Mouse (Mus musculus) midbrain, embryonic 11.5 days (tissue): Measurements from ENCODE around the gene Pdzd2. TPM values are rescaled to one million over a fixed set of nuclear protein-coding genes. Genes with fewer than 3 reads are reported as not detected.

Experiments used
- ATAC-seq: fragments of 200-750 bp; cut with Nextera tagmentation; 2 replicates; pipeline ENCODE4 v1.8.0; 2017; ENCODE audit warnings: moderate TSS enrichment, moderate library complexity; ENCODE audit not compliant: low FRiP score
- DNase-seq: peaks from one replicate; pipeline ENCODE4 v3.0.0; 2015; ENCODE audit warnings: low spot score; ENCODE audit errors: missing footprints
- H3K27ac ChIP-seq: fragments of 300-500 bp; sonication (generic); 2 replicates; pipeline ENCODE4 v1.5.1; 2014; ENCODE audit warnings: low read depth, low read length
- H3K27me3 ChIP-seq: fragments of 300-500 bp; sonication (generic); 2 replicates; pipeline ENCODE4 v1.6.1; 2014; ENCODE audit warnings: mild to moderate bottlenecking, low read length, moderate library complexity, mixed read lengths; ENCODE audit not compliant: control insufficient read depth, insufficient read depth
- H3K36me3 ChIP-seq: fragments of 300-500 bp; sonication (generic); 2 replicates; pipeline ENCODE4 v1.6.1; 2014; ENCODE audit warnings: mild to moderate bottlenecking, low read length, moderate library complexity, mixed read lengths; ENCODE audit not compliant: control insufficient read depth, insufficient read depth
- H3K4me1 ChIP-seq: fragments of 300-500 bp; sonication (generic); 2 replicates; pipeline ENCODE4 v1.6.1; 2014; ENCODE audit warnings: low read length; ENCODE audit not compliant: control insufficient read depth, insufficient read depth
- H3K4me2 ChIP-seq: fragments of 300-500 bp; sonication (generic); 2 replicates; pipeline ENCODE4 v1.6.1; 2014; ENCODE audit warnings: mild to moderate bottlenecking, moderate library complexity
- H3K4me3 ChIP-seq: fragments of 300-500 bp; sonication (generic); 2 replicates; pipeline ENCODE4 v1.5.1; 2014; ENCODE audit warnings: low read depth, low read length
- H3K9ac ChIP-seq: fragments of 300-500 bp; sonication (generic); 2 replicates; pipeline ENCODE4 v1.6.1; 2014; ENCODE audit warnings: low read length
- H3K9me3 ChIP-seq: fragments of 300-500 bp; sonication (generic); 2 replicates; pipeline ENCODE4 v1.6.1; 2016; ENCODE audit warnings: low read length; ENCODE audit not compliant: control insufficient read depth
- WGBS: fragments of 180-500 bp; shearing (Covaris S2); extraction: QIAGEN DNeasy Blood & Tissue Kit; methylation state at CpG from one replicate; pipeline ENCODE4 v1.1.7; 2014; 5-methylcytosine and 5-hydroxymethylcytosine counted together
- polyA plus RNA-seq: library from polyadenylated mRNA; unstranded; fragments of >200 nt; fragmentation: Nextera tagmentation; extraction: Ambion mirVana; gene quantifications from 2 replicates; pipeline ENCODE4 v1.2.1, GENCODE M21; 2014

Pdzd2 gene
- polyA plus RNA-seq, 1 experiment from 2014 or later: 5.2 TPM

DNA sequence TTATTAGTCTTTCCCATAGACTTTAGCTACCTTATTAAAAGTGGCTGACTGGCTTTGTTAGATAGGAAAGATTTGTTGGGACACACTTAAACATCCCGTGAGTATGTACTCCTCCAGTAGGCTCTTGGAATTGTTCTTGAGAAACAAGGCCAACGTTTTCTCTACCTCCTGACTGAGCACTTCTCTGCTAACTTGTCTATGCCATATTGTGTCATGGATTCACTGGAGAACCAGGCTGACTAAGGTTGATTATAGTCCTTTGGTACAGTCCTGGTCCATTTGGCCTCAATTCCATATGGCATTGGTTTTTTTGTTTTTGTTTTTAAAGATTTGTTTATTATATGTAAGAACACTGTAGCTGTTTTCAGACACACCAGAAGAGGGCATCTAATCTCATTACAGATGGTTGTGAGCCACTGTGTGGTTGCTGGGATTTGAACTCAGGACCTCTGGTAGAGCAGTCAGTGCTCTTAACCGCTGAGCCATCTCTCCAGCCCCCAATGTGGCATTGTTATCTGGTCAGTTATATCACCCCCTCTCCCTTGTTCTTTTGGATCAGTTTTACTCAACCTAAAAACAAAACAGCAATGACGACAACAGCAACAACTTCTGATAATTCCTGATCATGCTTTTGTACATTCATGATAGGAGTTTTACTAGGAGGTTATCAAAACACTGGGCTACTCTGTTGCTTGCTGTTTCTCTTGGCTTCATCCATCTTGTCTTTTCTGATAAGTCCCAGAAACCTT is 402.5 kb downstream of the Pdzd2 start:
- DNase-seq: no peak
- 89% methylated on average over 4 of the region's 4 CpGs for WGBS
- H3K27me3 ChIP-seq: no peaks in the 10 kb centered on the region
- H3K9ac ChIP-seq: no peak overlapping the region
- no peak overlapping the region for H3K4me3 ChIP-seq
- H3K4me1 ChIP-seq: peaks cover 9% of the 10 kb centered on the region
- no peak overlapping the region for H3K27ac ChIP-seq
- no peaks in the 10 kb centered on the region for H3K36me3 ChIP-seq
- ATAC-seq: no peak
- H3K9me3 ChIP-seq: no peaks in the 10 kb centered on the region
- no peak overlapping the region for H3K4me2 ChIP-seq

DNA sequence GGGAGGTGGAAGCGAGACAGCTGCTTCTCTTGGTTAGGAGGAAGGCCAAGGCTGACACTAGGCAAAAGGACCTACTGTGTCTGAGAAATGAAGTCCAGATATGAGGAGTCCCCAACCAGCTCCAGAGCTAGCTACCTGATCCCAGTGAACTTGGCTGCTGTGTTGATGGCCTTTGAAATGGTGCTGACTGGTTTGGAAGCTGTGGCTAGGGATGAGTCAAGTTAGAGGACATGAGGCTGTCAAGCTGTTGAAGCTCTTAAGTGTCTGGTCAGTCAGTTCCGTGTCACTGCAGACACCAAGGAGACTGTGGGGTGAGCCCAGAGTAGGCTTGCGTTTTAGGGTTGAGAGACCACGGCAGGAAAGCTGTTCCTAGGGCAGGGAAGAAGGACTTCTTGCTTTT is 405.3 kb downstream of the Pdzd2 start:
- no peak for DNase-seq
- ATAC-seq: no peak
- Histone ChIP-seq H3K9me3 (no peaks in the 10 kb centered on the region), H3K4me3 (no peak overlapping the region), H3K4me1 (no peaks in the 10 kb centered on the region), H3K36me3 (no peaks in the 10 kb centered on the region), H3K27me3 (no peaks in the 10 kb centered on the region), H3K4me2 (no peak overlapping the region), H3K27ac (no peak overlapping the region), H3K9ac (no peak overlapping the region)
- 78% methylated on average over 4 of the region's 4 CpGs for WGBS

DNA sequence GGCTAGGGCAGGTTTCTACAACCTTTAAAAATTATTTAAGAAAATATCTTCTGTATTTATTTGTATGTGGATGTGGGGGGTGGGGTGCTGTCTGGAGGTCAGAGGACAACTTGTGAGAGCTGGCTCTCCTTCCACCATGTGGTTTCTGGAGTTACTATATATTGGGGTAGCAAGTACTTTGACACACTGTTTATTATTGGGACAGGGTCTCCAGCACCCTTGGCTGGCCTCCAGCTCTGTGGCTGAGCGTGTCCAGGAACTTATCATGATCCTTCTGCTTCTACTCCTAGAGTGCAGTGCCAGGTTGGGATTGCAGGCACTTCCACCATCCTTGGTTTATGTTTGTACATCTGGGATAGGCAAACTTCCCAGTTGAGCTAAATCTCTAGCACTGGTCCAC is 408.4 kb downstream of the Pdzd2 start:
- DNase-seq (no peak), ATAC-seq (no peak)
- Histone ChIP-seq H3K9ac (no peak overlapping the region), H3K36me3 (no peaks in the 10 kb centered on the region), H3K9me3 (no peaks in the 10 kb centered on the region), H3K27ac (no peak overlapping the region), H3K4me3 (no peak overlapping the region), H3K4me2 (no peak overlapping the region), H3K27me3 (no peaks in the 10 kb centered on the region), H3K4me1 (no peaks in the 10 kb centered on the region)
- 76% methylated on average over 1 of the region's 1 CpGs for WGBS

DNA sequence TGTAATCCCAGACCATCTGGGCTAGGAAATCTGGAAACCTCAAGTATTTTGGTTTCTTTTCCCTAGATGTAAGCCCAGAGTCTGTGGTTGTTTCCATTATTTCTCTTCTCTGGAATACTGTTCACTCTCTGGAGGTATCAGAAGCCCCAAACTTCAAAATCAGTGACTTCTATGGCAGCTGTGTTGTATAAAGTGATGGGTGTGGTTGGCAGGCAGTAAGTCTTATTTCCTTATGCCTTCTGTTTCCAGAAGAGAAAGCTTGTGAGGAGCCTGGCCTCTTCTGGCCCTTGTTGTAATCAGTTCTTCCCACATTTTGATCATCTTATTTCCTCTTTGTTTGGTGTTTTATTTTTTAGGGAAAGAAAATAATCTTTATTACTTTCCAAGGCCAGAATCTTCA is 408.8 kb downstream of the Pdzd2 start:
- no peak for DNase-seq
- no peak overlapping the region for H3K27ac ChIP-seq
- no peaks in the 10 kb centered on the region for H3K9me3 ChIP-seq

DNA sequence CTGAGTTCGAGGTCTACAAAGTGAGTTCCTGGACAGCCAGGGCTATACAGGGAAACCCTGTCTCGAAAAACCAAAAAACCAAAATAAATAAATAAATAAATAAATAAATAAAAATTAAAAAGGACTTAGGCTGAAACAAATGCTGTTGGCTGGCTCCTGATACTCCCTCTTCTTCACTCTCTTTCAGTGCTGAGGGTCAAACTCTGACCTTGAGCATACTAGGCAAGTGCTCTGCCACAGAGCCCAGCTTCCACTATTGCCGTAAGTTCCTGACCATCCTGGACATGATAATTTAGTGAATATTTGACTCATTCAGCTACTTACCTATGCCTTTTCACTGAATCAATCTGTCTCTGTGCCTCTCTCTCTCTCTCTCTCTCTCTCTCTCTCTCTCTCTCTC is 409.3 kb downstream of the Pdzd2 start:
- H3K36me3 ChIP-seq: no peaks in the 10 kb centered on the region
- H3K9ac ChIP-seq: no peak overlapping the region
- DNase-seq (no peak), ATAC-seq (no peak)
- H3K4me1 ChIP-seq: no peaks in the 10 kb centered on the region
- 93% methylated on average over 3 of the region's 3 CpGs for WGBS
- no peak overlapping the region for H3K27ac ChIP-seq
- no peaks in the 10 kb centered on the region for H3K27me3 ChIP-seq
- H3K4me2 ChIP-seq: no peak overlapping the region
- H3K4me3 ChIP-seq: no peak overlapping the region
- H3K9me3 ChIP-seq: no peaks in the 10 kb centered on the region

More for the DNA sequence above, 408.8 kb downstream of the Pdzd2 start:
- no peak for ATAC-seq
- no peaks in the 10 kb centered on the region for H3K36me3 ChIP-seq
- no peak overlapping the region for H3K4me3 ChIP-seq
- no peaks in the 10 kb centered on the region for H3K27me3 ChIP-seq
- H3K9ac ChIP-seq: no peak overlapping the region
- no peak overlapping the region for H3K4me2 ChIP-seq
- H3K4me1 ChIP-seq: no peaks in the 10 kb centered on the region

DNA sequence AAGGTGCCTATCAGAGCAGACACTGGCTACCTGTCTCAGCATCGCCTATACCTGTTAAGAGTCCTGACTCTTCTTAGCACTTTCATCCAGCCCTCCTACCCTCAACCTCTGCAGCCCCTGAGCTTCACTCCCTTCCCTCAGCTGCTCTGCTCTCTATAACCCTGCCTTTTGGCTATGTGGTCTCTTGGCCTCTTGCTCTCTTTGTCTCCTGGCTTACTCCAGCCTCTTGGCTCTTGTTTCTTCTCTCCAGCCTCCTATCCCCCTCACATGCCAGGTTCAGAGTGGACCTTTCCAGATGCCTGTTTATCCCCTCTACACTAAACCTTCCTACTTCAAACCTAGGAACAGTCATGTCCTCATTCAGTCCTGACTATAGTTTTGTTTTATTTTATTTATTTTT is 415.4 kb downstream of the Pdzd2 start:
- no peak overlapping the region for H3K4me3 ChIP-seq
- 80% methylated on average over 1 of the region's 1 CpGs for WGBS
- H3K4me2 ChIP-seq: no peak overlapping the region
- no peaks in the 10 kb centered on the region for H3K36me3 ChIP-seq
- ATAC-seq (no peak), DNase-seq (no peak)
- no peak overlapping the region for H3K27ac ChIP-seq
- H3K4me1 ChIP-seq: peaks cover 12% of the 10 kb centered on the region
- H3K9ac ChIP-seq: no peak overlapping the region; the same call in 1 of the 2 replicates
- H3K9me3 ChIP-seq: no peaks in the 10 kb centered on the region
- H3K27me3 ChIP-seq: peaks cover 3% of the 10 kb centered on the region; the same call in 1 of the 2 replicates

DNA sequence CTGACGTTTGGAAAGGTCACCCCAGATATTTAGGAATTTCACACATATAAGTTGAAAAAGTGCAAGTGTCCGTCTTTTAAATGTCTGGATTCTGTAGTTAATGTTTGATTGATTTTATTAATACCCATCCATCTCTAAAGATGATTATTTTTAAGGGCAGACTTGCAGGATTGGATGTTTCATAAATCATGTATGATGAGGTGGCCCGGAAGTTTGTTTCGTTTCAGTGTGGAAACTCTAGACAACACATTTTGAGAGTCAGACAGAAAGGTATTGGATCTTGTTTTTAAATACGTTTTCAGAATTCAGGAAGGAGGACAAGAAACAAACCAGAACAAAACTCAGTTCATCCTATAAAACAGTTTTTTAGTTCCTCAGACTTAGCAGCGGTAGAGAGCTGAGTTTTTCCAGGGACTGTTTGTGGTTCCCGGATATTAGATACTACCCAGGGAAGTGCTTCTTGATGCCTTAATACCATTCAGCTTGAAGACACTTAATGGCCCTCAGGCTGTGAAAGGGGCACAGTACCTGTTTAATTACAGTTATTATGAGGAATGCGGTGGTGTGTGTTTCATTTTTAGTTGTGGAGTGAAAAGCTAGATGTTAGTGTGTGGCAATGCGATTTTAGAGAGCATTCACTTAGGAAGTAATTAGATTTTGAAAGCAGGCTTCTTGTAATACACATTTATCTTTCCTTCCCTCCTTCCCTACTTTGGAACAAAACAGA is 416.9 kb downstream of the Pdzd2 start:
- Histone ChIP-seq H3K36me3 (no peaks in the 10 kb centered on the region), H3K27me3 (peaks cover 3% of the 10 kb centered on the region; the same call in 1 of the 2 replicates), H3K4me3 (peak overlapping the region; percentile 100), H3K4me1 (peaks cover 12% of the 10 kb centered on the region), H3K9me3 (no peaks in the 10 kb centered on the region), H3K4me2 (peak overlapping the region; percentile 65), H3K27ac (no peak overlapping the region), H3K9ac (peak overlapping the region; percentile 97)
- 21% methylated on average over 9 of the region's 9 CpGs for WGBS
- peak; percentile 86 for DNase-seq
- ATAC-seq: no peak

DNA sequence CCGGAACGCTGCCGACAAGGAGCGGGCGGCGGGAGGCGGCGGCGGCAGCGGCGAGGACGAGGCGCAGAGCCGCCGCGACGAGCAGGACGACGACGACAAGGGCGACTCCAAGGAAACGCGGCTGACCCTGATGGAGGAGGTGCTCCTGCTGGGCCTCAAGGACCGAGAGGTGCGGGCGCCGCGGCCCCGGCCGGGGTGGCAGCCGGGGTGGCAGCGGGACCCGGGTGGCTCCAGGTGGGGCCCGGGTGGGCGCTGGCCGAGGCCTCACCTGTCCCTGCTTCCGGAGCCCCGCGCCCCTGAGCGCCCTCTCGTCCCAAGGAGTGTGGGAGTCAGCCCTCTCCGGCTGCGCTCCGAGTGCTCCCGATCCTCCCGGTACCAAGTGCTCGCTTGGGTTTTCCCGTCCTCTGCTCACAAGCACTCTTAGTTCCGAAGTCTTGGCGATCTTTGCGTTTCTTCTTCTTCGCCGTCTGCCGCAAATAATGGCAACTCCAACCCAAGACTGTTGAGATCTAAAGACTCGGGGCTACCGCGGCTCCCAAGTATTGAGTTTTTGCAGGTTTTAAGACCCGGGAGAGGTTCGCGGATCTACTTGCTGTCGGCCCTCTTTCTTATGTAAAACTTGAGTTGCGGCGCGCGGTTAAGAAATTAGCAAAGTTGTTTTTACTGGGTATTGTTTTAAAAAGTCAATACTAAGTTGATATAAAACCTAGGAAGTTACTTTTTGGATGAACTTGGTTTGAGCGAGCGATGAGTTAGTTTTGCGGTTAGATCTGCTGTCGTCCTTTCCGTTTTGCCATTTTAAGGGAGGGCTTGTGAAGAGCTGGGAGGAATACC is 417.7 kb downstream of the Pdzd2 start, which contains the start of gene 1810049J17Rik:
Gene 1810049J17Rik (minus strand): TSS at position 112 of the 834 bp plus-strand sequence.
- Histone ChIP-seq H3K9me3 (no peaks in the 10 kb centered on the region), H3K27ac (peak within 1 kb of the TSS; percentile 86), H3K4me2 (peak within 1 kb of the TSS; percentile 65), H3K9ac (peak within 1 kb of the TSS; percentile 97), H3K4me3 (peak within 1 kb of the TSS; percentile 100), H3K27me3 (peaks cover 3% of the 10 kb centered on the region; the same call in 1 of the 2 replicates), H3K36me3 (no peaks in the 10 kb centered on the region), H3K4me1 (peaks cover 12% of the 10 kb centered on the region)
- ATAC-seq (peak; percentile 49), DNase-seq (no peak)
- under 1% methylated on average over 57 of the region's 70 CpGs for WGBS
